Mouse (Mus musculus) cortical plate, adult 2 months (tissue): ENCODE measurements at regions not wholly inside any gene's neighbourhood (a gene's known extent, or its start where the extent isn't known, plus 50 kb on each side); places are given as distances from the start of the nearest gene placed in this dataset.

Experiments used
- CTCF ChIP-seq: fragments of 200-500 bp; IDR thresholded peaks from 2 replicates; pipeline ENCODE4 v1.5.1; 2011; ENCODE audit warnings: mild to moderate bottlenecking, control low read depth, low read length; ENCODE audit not compliant: insufficient read depth; ENCODE audit errors: extremely low read depth
- POLR2A ChIP-seq: fragments of 200-500 bp; IDR thresholded peaks from 2 replicates; pipeline ENCODE4 v1.6.1; 2011; ENCODE audit warnings: mild to moderate bottlenecking, low read length, control low read depth; ENCODE audit not compliant: insufficient read depth; ENCODE audit errors: extremely low read depth

- TF ChIP-seq CTCF (no peak), POLR2A (no peak)
These were observed 123.7 kb downstream of the Ankrd50 start for GRCm38 (mm10) chr3:38360974-38361373.
